Mouse (Mus musculus): ENCODE results near the gene Ifnlr1.

The Ifnlr1 gene

GRCm38 (mm10) chr4:135744726-135745448 is 58.8 kb downstream of the Ifnlr1 start:
- DNase-seq = no peak

- no peak for DNase-seq
Measured at GRCm38 (mm10) chr4:135745613-135746012, 59.5 kb downstream of the Ifnlr1 start.

GRCm38 (mm10) chr4:135750896-135751295 is 64.8 kb downstream of the Ifnlr1 start:
- no peak for DNase-seq

GRCm38 (mm10) chr4:135752106-135752778 is 66.2 kb downstream of the Ifnlr1 start:
- no peak for DNase-seq

- no peak for DNase-seq
Measured at GRCm38 (mm10) chr4:135752779-135753164, 66.7 kb downstream of the Ifnlr1 start.

Measured in right cerebral cortex, postnatal 25 days (tissue).